Mouse (Mus musculus) heart, adult 2 months (tissue): ENCODE measurements around the gene Prss36. TPM values are rescaled to one million over a fixed set of nuclear protein-coding genes. Genes with fewer than 3 reads are reported as not detected.

Experiments used
- DNase-seq, 2 experiments: peaks; one replicate each; pipeline ENCODE4 v3.0.0; 2021
- H3K27ac ChIP-seq: fragments of 200-600 bp; 2 replicates; pipeline ENCODE4 v1.8.1; 2022
- H3K27me3 ChIP-seq: fragments of 200-500 bp; 2 replicates; pipeline ENCODE4 v1.6.1; 2012; ENCODE audit warnings: mild to moderate bottlenecking, low read length, inconsistent platforms, mixed read lengths; ENCODE audit not compliant: control insufficient read depth, insufficient read depth
- H3K36me3 ChIP-seq: fragments of 200-500 bp; 2 replicates; pipeline ENCODE4 v1.6.1; 2012; ENCODE audit warnings: low read length, inconsistent platforms; ENCODE audit not compliant: control insufficient read depth, insufficient read depth
- H3K4me1 ChIP-seq: fragments of 200-500 bp; 2 replicates; pipeline ENCODE4 v1.6.1; 2011; ENCODE audit warnings: low read length; ENCODE audit not compliant: control insufficient read depth, insufficient read depth
- H3K4me3 ChIP-seq: fragments of 200-600 bp; 2 replicates; pipeline ENCODE4 v1.8.1; 2022
- H3K79me2 ChIP-seq: fragments of 200-500 bp; replicated peaks from 2 replicates; pipeline ENCODE4 v1.6.1; 2012; ENCODE audit warnings: mild to moderate bottlenecking, inconsistent platforms, low read length, moderate library complexity, mixed read lengths; ENCODE audit not compliant: control insufficient read depth, insufficient read depth
- H3K9ac ChIP-seq: fragments of 200-500 bp; 2 replicates; pipeline ENCODE4 v1.6.1; 2012; ENCODE audit warnings: low read depth, mild to moderate bottlenecking, control low read depth, inconsistent platforms, low read length, mixed read lengths
- CTCF ChIP-seq: fragments of 200-600 bp; IDR thresholded peaks from 2 replicates; pipeline ENCODE4 v1.8.1; 2022; ENCODE audit warnings: antibody characterized with exemption, mild to moderate bottlenecking, moderate library complexity
- EP300 ChIP-seq: fragments of 200-500 bp; IDR thresholded peaks from 2 replicates; pipeline ENCODE4 v1.6.1; 2011; ENCODE audit warnings: low read depth, low read length, control low read depth; ENCODE audit not compliant: insufficient read depth
- POLR2A ChIP-seq: fragments of 200-500 bp; IDR thresholded peaks from 2 replicates; pipeline ENCODE4 v1.6.1; 2011; ENCODE audit warnings: mild to moderate bottlenecking, low read depth, low read length, control low read depth; ENCODE audit not compliant: insufficient read depth
- WGBS: fragments of 180-500 bp; shearing (Covaris S2); methylation state at CpG from one replicate; pipeline ENCODE4 v1.1.7; 2018; 5-methylcytosine and 5-hydroxymethylcytosine counted together
- intact Hi-C: fragments of 180-260 bp; cut with DNase I; formaldehyde crosslinking; loops from one replicate; pipeline ENCODE4 v1.15.1; 2025
- polyA plus RNA-seq: library from polyadenylated mRNA; depleted of rRNA; stranded (reverse); fragments of >200 nt; gene quantifications from 2 replicates; pipeline ENCODE4 v1.2.3, GENCODE M21; 2012; rRNA removed
- total RNA-seq, 2 experiments: library from RNA; stranded (reverse); gene quantifications; 2 replicates each; pipeline ENCODE4 v1.2.3; 2021

The Prss36 gene
- total and polyA plus RNA-seq, 3 experiments: 6.0 to 21.4 (median 9.7) TPM

DNA sequence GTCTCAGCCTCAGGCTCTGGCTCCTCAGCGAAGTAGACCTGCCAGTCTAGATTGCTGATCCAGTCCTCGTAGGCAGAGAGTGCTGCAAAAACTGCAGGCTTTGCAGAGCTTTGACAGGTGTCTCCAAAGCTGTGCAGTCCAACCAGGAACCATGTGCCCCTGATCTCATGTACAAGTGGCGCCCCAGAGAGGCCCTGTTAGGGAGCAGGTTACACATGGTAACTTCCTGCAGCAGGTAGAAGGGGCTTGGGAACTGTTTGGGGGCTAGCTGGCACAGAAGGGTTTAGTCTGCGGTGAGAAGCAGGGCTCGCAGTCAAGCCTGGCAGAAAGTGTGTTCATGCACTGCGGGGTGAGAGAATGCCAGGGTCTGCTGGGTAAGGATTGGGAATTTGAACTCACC, 60.0 kb downstream of the Prss36 start:
- intact Hi-C loops: no loop called here
- TF ChIP-seq EP300: no peak
- TF ChIP-seq POLR2A: no peak
- no peak for TF ChIP-seq CTCF
- 87% methylated on average over 6 of the region's 6 CpGs for WGBS
- H3K27ac ChIP-seq: peak overlapping the region; percentile 9; the same call in 1 of the 2 replicates
- DNase-seq: no peak
- H3K27me3 ChIP-seq: no peaks in the 10 kb centered on the region
- peaks cover 3% of the 10 kb centered on the region for H3K79me2 ChIP-seq
- no peaks in the 10 kb centered on the region for H3K36me3 ChIP-seq
- H3K4me3 ChIP-seq: no peak overlapping the region
- no peak overlapping the region for H3K9ac ChIP-seq
- peaks cover 3% of the 10 kb centered on the region for H3K4me1 ChIP-seq

DNA sequence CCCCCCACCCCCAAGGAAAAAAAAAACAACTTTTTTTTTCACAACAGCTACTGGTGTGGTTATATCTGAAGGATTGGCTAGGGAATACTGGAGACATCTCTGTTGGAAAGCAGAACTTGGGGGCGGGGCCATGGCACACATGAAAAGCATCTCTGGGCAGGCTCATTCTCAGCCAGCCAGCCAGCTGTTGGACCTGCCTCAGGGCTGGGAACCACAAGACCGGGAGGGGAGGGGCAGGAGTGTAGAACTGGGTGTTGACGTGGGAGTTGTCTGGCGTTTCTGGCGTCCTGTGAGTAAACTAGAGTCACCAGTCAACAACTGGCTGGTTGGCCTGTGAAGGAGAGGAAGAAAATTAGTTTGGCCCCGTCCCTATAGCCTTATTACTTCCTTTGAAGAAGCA, 60.6 kb downstream of the Prss36 start:
- H3K27ac ChIP-seq: peak overlapping the region; percentile 9; the same call in 1 of the 2 replicates
- WGBS: 35% methylated on average over 6 of the region's 6 CpGs
- H3K4me1 ChIP-seq: peaks cover 3% of the 10 kb centered on the region
- TF ChIP-seq POLR2A: no peak
- H3K9ac ChIP-seq: no peak overlapping the region
- peaks cover 3% of the 10 kb centered on the region for H3K79me2 ChIP-seq
- H3K27me3 ChIP-seq: no peaks in the 10 kb centered on the region
- peak; percentile 77 to 86 for DNase-seq
- no peak overlapping the region for H3K4me3 ChIP-seq
- intact Hi-C loops: no loop called here
- H3K36me3 ChIP-seq: no peaks in the 10 kb centered on the region

Other genes with a start within 250 kb of the Prss36 start
- 10 to 100 TPM; 34.1 to 34.5 TPM for gene Bcl7c, start 237.8 kb downstream of the Prss36 start, total RNA-seq
- gene Bcl7c, start 237.8 kb downstream of the Prss36 start, polyA plus RNA-seq: 13.5 and 13.6 TPM in 2 replicates
- gene Ctf1, start 234.0 kb downstream of the Prss36 start, total RNA-seq: 1 to 10 TPM; 6.6 to 8.7 TPM
- 15.3 and 24.5 TPM in 2 replicates for gene Ctf1, start 234.0 kb downstream of the Prss36 start, polyA plus RNA-seq
- not detected for gene Ctf2, start 214.6 kb downstream of the Prss36 start, total RNA-seq
- gene Ctf2, start 214.6 kb downstream of the Prss36 start, polyA plus RNA-seq: not detected in 2 replicates
- 1 to 10 TPM; 3.3 to 3.4 TPM for gene Fbxl19, start 202.2 kb downstream of the Prss36 start, total RNA-seq
- gene Fbxl19, start 202.2 kb downstream of the Prss36 start, polyA plus RNA-seq: 4.1 and 4.8 TPM in 2 replicates
- gene Orai3, start 176.9 kb downstream of the Prss36 start, total RNA-seq: 10 to 100 TPM; 21.9 to 23.5 TPM
- gene Orai3, start 176.9 kb downstream of the Prss36 start, polyA plus RNA-seq: 27.5 and 31.7 TPM in 2 replicates
- 10 to 100 TPM; 16.3 to 18.5 TPM for gene Setd1a, start 170.1 kb downstream of the Prss36 start, total RNA-seq
- 7.1 and 8.6 TPM in 2 replicates for gene Setd1a, start 170.1 kb downstream of the Prss36 start, polyA plus RNA-seq
- 1 to 10 TPM; 1.6 to 2.6 TPM for gene Gm49388, start 161.1 kb downstream of the Prss36 start, total RNA-seq
- gene Gm49388, start 161.1 kb downstream of the Prss36 start, polyA plus RNA-seq: not detected in 2 replicates
- 10 to 100 TPM in 1 of 2 experiments, 1 to 10 TPM in 1; 9.8 to 12.9 TPM for gene Hsd3b7, start 146.1 kb downstream of the Prss36 start, total RNA-seq
- gene Hsd3b7, start 146.1 kb downstream of the Prss36 start, polyA plus RNA-seq: 37.0 and 45.0 TPM in 2 replicates
- 10 to 100 TPM; 68.4 to 71.9 TPM for gene Stx4a, start 122.4 kb downstream of the Prss36 start, total RNA-seq
- gene Stx4a, start 122.4 kb downstream of the Prss36 start, polyA plus RNA-seq: 79.3 and 83.0 TPM in 2 replicates
- 1 to 10 TPM in 1 of 2 experiments, under 1 TPM in 1; 0.77 to 1.1 TPM for gene Stx1b, start 122.2 kb downstream of the Prss36 start, total RNA-seq
- gene Stx1b, start 122.2 kb downstream of the Prss36 start, polyA plus RNA-seq: 3.8 and 4.0 TPM in 2 replicates
- 10 to 100 TPM; 17.7 to 18.9 TPM for gene Zfp646, start 70.5 kb downstream of the Prss36 start, total RNA-seq
- 8.0 and 11.8 TPM in 2 replicates for gene Zfp646, start 70.5 kb downstream of the Prss36 start, polyA plus RNA-seq
- 1 to 10 TPM; 3.4 to 4.1 TPM for gene Zfp668, start 69.9 kb downstream of the Prss36 start, total RNA-seq
- 2.2 and 2.7 TPM in 2 replicates for gene Zfp668, start 69.9 kb downstream of the Prss36 start, polyA plus RNA-seq
- 1 to 10 TPM in 1 of 2 experiments, under 1 TPM in 1; 0.76 to 1.2 TPM for gene Prss53, start 55.8 kb downstream of the Prss36 start, total RNA-seq
- gene Prss53, start 55.8 kb downstream of the Prss36 start, polyA plus RNA-seq: 3.8 TPM in 2 replicates
- not detected for gene Gm21974, start 51.3 kb downstream of the Prss36 start, total RNA-seq
- not detected in 2 replicates for gene Gm21974, start 51.3 kb downstream of the Prss36 start, polyA plus RNA-seq
- 10 to 100 TPM; 16.2 to 17.7 TPM for gene Vkorc1, start 51.1 kb downstream of the Prss36 start, total RNA-seq
- gene Vkorc1, start 51.1 kb downstream of the Prss36 start, polyA plus RNA-seq: 59.2 and 90.0 TPM in 2 replicates
- 100 to 1,000 TPM; 104 to 131 TPM for gene Bckdk, start 42.6 kb downstream of the Prss36 start, total RNA-seq
- gene Bckdk, start 42.6 kb downstream of the Prss36 start, polyA plus RNA-seq: 165 and 210 TPM in 2 replicates
- 10 to 100 TPM; 13.8 to 14.6 TPM for gene Kat8, start 34.2 kb downstream of the Prss36 start, total RNA-seq
- gene Kat8, start 34.2 kb downstream of the Prss36 start, polyA plus RNA-seq: 10.1 and 16.9 TPM in 2 replicates
- not detected for gene Prss8, start 16.6 kb downstream of the Prss36 start, total RNA-seq
- 1.1 TPM in 1 of 2 replicates, not detected in the other for gene Prss8, start 16.6 kb downstream of the Prss36 start, polyA plus RNA-seq
- gene Fus, start 20.7 kb upstream of the Prss36 start, total RNA-seq: 100 to 1,000 TPM; 151 to 181 TPM
- gene Fus, start 20.7 kb upstream of the Prss36 start, polyA plus RNA-seq: 222 and 261 TPM in 2 replicates
- gene Pycard, start 47.1 kb upstream of the Prss36 start, total RNA-seq: 1 to 10 TPM; 6.9 to 8.8 TPM
- 28.3 and 32.8 TPM in 2 replicates for gene Pycard, start 47.1 kb upstream of the Prss36 start, polyA plus RNA-seq
- gene Trim72, start 57.2 kb upstream of the Prss36 start, total RNA-seq: 100 to 1,000 TPM; 252 to 303 TPM
- 218 and 278 TPM in 2 replicates for gene Trim72, start 57.2 kb upstream of the Prss36 start, polyA plus RNA-seq
- 1 to 10 TPM; 6.7 to 7.0 TPM for gene Itgam, start 115.9 kb upstream of the Prss36 start, total RNA-seq
- gene Itgam, start 115.9 kb upstream of the Prss36 start, polyA plus RNA-seq: 4.2 and 7.6 TPM in 2 replicates
- under 1 TPM in 1 of 2 experiments, not detected in 1; 0.23 TPM for gene Gm49368, start 116.0 kb upstream of the Prss36 start, total RNA-seq
- not detected in 2 replicates for gene Gm49368, start 116.0 kb upstream of the Prss36 start, polyA plus RNA-seq
- under 1 TPM; 0.23 to 0.37 TPM for gene Itgax, start 182.8 kb upstream of the Prss36 start, total RNA-seq
- gene Itgax, start 182.8 kb upstream of the Prss36 start, polyA plus RNA-seq: 0.35 and 1.2 TPM in 2 replicates
- gene Itgad, start 207.7 kb upstream of the Prss36 start, total RNA-seq: under 1 TPM in 1 of 2 experiments, not detected in 1; 0.39 TPM
- gene Itgad, start 207.7 kb upstream of the Prss36 start, polyA plus RNA-seq: 0.21 TPM in 1 of 2 replicates, not detected in the other